Mouse (Mus musculus) forebrain, postnatal 0 days (tissue): Measurements from ENCODE around the gene Ppp1r9b. TPM values are rescaled to one million over a fixed set of nuclear protein-coding genes. Genes with fewer than 3 reads are reported as not detected.
A peak's percentile ranks its signal among the peaks of the same experiment; 100 is the strongest.

Experiments used
- ATAC-seq: fragments of 200-750 bp; cut with Nextera tagmentation; 2 replicates; pipeline ENCODE4 v1.8.0; 2017; ENCODE audit warnings: mild to moderate bottlenecking, moderate library complexity
- DNase-seq: peaks from one replicate; pipeline ENCODE4 v3.0.0-alpha.2; 2015
- H3K27ac ChIP-seq: fragments of 300-500 bp; sonication (generic); 2 replicates; pipeline ENCODE4 v1.5.1; 2014; ENCODE audit warnings: low read depth, mild to moderate bottlenecking, antibody characterized with exemption, low read length, moderate library complexity, mixed read lengths
- H3K27me3 ChIP-seq: fragments of 300-500 bp; sonication (generic); 2 replicates; pipeline ENCODE4 v1.6.1; 2014; ENCODE audit warnings: mild to moderate bottlenecking, low read length, mixed read lengths; ENCODE audit not compliant: insufficient read depth
- H3K36me3 ChIP-seq: fragments of 300-500 bp; sonication (generic); 2 replicates; pipeline ENCODE4 v1.6.1; 2014; ENCODE audit warnings: mild to moderate bottlenecking, moderate library complexity; ENCODE audit not compliant: insufficient read depth
- H3K4me1 ChIP-seq: fragments of 300-500 bp; sonication (generic); 2 replicates; pipeline ENCODE4 v1.6.1; 2014; ENCODE audit warnings: antibody characterized with exemption; ENCODE audit not compliant: insufficient read depth
- H3K4me2 ChIP-seq: fragments of 300-500 bp; sonication (generic); 2 replicates; pipeline ENCODE4 v1.6.1; 2014; ENCODE audit warnings: low read depth, mild to moderate bottlenecking, moderate library complexity
- H3K4me3 ChIP-seq: fragments of 300-500 bp; sonication (generic); 2 replicates; pipeline ENCODE4 v1.5.1; 2014; ENCODE audit warnings: low read depth, low read length, mixed read lengths
- H3K9ac ChIP-seq: fragments of 300-500 bp; sonication (generic); 2 replicates; pipeline ENCODE4 v1.6.1; 2014; ENCODE audit warnings: mild to moderate bottlenecking
- H3K9me3 ChIP-seq: fragments of 300-500 bp; sonication (generic); 2 replicates; pipeline ENCODE4 v1.6.1; 2016; ENCODE audit warnings: low read length
- CTCF ChIP-seq: sonication (generic); IDR thresholded peaks from 2 replicates; pipeline ENCODE4 v1.5.1; 2016; ENCODE audit warnings: antibody characterized with exemption, control low read depth, low read depth
- WGBS: fragments of 180-500 bp; shearing (Covaris S2); extraction: QIAGEN DNeasy Blood & Tissue Kit; methylation state at CpG from one replicate; pipeline ENCODE4 v1.1.7; 2014; 5-methylcytosine and 5-hydroxymethylcytosine counted together
- polyA plus RNA-seq: library from polyadenylated mRNA; unstranded; fragments of >200 nt; fragmentation: Nextera tagmentation; extraction: Ambion mirVana; gene quantifications from 2 replicates; pipeline ENCODE4 v1.2.1, GENCODE M21; 2015
- total RNA-seq: library from RNA; depleted of rRNA; stranded (reverse); fragments of >200 nt; gene quantifications from 2 replicates; pipeline ENCODE4 v1.2.3, GENCODE M21; 2014

The Ppp1r9b gene
- total and polyA plus RNA-seq, 2 experiments from 2014 or later: 22.3 to 202 TPM

DNA sequence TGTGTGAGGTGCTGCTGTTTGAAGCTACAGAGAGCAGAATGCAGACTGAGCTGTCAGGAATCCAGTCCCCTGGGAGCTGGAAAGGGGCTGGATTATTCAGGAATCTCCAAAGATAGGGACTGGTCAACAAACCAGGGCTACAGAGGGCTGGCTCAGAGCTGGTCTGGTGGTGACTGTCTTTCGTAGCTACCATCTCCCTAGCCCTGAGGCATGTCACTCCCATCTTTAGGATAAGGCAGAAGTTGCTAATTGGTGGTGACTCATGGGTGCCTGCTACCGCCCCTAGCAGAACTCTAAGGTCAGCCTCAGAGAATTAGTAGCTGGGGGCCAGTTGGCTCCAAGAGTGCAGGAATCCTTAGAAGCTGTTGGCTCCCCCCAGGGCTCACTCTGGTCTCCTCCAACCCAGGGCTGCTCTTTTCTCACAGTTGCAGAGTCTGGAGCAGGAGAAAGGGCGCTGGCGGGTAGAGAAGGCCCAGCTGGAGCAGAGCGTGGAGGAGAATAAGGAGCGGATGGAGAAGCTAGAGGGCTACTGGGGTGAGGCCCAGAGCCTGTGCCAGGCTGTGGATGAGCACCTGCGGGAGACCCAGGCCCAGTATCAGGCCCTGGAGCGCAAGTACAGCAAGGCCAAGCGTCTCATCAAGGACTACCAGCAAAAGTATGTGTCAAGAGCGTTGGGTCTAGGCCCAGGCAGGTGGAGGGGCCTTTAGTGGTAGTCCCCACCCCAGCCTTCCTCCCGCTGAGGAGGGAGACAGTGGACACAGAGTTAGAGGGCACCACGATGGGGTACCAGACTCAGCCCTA is 13.5 kb downstream of the Ppp1r9b start:
- no peaks in the 10 kb centered on the region for H3K9me3 ChIP-seq
- H3K36me3 ChIP-seq: peaks cover 61% of the 10 kb centered on the region
- WGBS: 80% methylated on average over 12 of the region's 12 CpGs
- no peak for ATAC-seq
- no peak overlapping the region for H3K4me2 ChIP-seq
- H3K27me3 ChIP-seq: no peaks in the 10 kb centered on the region
- no peak for DNase-seq
- H3K27ac ChIP-seq: no peak overlapping the region
- H3K4me1 ChIP-seq: peaks cover 20% of the 10 kb centered on the region
- TF ChIP-seq CTCF: no peak
- H3K4me3 ChIP-seq: no peak overlapping the region
- H3K9ac ChIP-seq: no peak overlapping the region

GRCm38 (mm10) chr11:95004937-95005198 is 14.0 kb downstream of the Ppp1r9b start:
- H3K27ac ChIP-seq: no peak overlapping the region
- peaks cover 20% of the 10 kb centered on the region for H3K4me1 ChIP-seq
- TF ChIP-seq CTCF: no peak
- peaks cover 57% of the 10 kb centered on the region for H3K36me3 ChIP-seq
- 46% methylated on average over 6 of the region's 6 CpGs for WGBS
- H3K27me3 ChIP-seq: no peaks in the 10 kb centered on the region
- no peak for ATAC-seq
- H3K4me2 ChIP-seq: no peak overlapping the region
- H3K9ac ChIP-seq: no peak overlapping the region
- H3K4me3 ChIP-seq: no peak overlapping the region
- no peaks in the 10 kb centered on the region for H3K9me3 ChIP-seq
- DNase-seq: no peak

GRCm38 (mm10) chr11:95006038-95006437 is 15.2 kb downstream of the Ppp1r9b start:
- DNase-seq: no peak
- Histone ChIP-seq H3K27ac (peak overlapping the region; percentile 80), H3K36me3 (peaks cover 46% of the 10 kb centered on the region), H3K9me3 (no peaks in the 10 kb centered on the region), H3K27me3 (no peaks in the 10 kb centered on the region), H3K4me3 (no peak overlapping the region; the same call in 1 of the 2 replicates), H3K4me1 (peaks cover 20% of the 10 kb centered on the region), H3K9ac (peak overlapping the region; percentile 44; the same call in 1 of the 2 replicates), H3K4me2 (peak overlapping the region; percentile 66)
- TF ChIP-seq CTCF: no peak
- 36% methylated on average over 4 of the region's 4 CpGs for WGBS
- ATAC-seq: no peak

DNA sequence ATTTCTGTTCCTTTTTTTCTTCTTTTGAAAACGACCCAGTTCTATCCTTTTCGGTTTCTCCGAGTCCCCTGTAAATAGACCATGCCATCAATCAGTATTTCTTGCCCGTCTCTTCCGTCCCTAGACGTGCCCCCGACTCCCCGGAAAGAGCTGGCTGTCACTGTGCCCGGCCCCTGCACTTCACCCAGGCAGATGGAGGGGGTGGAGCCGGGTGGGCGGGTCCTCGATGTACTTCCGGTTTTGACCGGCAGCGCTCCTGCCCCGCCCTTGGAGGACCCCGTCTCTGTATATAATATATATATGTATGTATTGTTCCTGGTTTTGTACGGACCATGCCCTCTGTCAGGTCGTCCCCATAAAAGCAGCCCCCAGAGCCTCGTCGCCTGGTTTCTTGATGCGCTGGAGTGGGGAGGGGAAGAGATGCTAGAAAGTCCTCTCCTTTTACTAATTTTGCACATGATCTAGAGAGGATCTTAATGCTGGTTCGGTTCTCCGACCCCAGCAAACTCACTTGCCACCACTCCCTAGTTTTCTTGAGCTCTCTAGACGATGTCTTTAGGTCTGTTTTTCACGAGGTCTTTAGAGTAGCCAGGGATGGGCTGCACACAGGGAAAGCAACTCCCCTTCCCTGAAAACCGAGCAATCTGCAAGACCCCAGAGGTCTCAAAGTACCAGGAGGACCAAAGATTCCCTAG is 15.8 kb downstream of the Ppp1r9b start:
- ATAC-seq (peak; percentile 38), DNase-seq (peak; percentile 80)
- peak; percentile 21; the same call in 1 of the 2 replicates for TF ChIP-seq CTCF
- peaks cover 24% of the 10 kb centered on the region for H3K4me1 ChIP-seq
- peaks cover 42% of the 10 kb centered on the region for H3K36me3 ChIP-seq
- WGBS: 2% methylated on average over 27 of the region's 27 CpGs
- H3K27me3 ChIP-seq: no peaks in the 10 kb centered on the region
- peak overlapping the region; percentile 80 for H3K27ac ChIP-seq
- peak overlapping the region; percentile 35 for H3K4me3 ChIP-seq
- H3K9me3 ChIP-seq: no peaks in the 10 kb centered on the region
- H3K4me2 ChIP-seq: peak overlapping the region; percentile 66
- peak overlapping the region; percentile 44 for H3K9ac ChIP-seq

- 83% methylated on average over 3 of the region's 3 CpGs for WGBS
- Histone ChIP-seq H3K9me3 (no peaks in the 10 kb centered on the region), H3K27ac (0 out of 2 replicates have a peak overlapping the region, but pooled peaks have one; percentile 80), H3K4me2 (peak overlapping the region; percentile 66; the same call in 1 of the 2 replicates), H3K9ac (no peak overlapping the region), H3K4me3 (no peak overlapping the region), H3K27me3 (no peaks in the 10 kb centered on the region), H3K4me1 (peaks cover 32% of the 10 kb centered on the region), H3K36me3 (peaks cover 34% of the 10 kb centered on the region)
- ATAC-seq (no peak), DNase-seq (no peak)
- TF ChIP-seq CTCF: no peak
These were observed 16.6 kb downstream of the Ppp1r9b start for GRCm38 (mm10) chr11:95007418-95007817.

DNA sequence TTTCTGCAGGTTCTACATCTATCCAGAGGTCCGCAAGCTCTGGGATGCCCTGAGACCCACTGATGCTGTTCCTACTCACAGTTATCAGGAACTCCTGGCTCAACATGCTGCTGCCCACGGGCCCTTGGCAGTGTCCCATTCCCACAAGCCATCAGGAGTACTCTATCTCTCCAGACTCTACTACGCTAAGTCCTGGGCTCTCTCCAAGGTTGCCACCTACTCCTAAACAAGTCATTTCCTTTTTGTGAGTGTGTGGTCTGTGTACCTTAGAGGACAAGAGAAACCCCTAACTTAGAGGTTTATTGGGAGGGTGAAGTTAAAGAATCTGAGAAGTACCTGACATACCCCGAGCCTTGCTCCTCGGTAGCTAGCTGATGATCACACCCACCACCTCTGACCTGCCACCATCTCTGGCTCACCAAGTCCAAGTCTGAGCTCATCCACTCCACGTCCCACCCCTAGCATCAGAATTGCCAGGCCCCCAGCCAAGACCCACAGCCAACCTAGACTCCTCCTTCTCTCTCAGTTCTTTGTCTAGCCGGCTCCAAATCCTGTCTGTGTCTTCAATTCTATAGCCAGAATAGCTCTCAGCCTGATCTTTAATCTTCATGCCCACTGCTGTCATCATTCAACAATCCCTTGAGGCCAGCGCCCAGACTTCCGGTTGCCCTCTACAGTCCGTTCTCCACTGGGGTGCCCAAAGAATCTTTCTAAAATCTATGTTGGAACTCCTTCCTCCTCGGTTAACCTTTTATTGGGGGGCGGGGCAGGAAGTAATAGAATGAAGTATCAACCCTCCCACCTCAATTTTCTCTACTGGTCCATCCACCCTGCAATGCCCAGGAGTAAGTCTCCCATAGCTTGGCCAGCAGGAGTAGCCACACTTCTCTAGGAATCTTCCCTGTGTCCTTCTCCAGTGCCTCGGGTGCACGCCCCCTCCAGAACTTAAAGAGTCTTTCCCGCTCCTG is 18.1 kb downstream of the Ppp1r9b start:
- Histone ChIP-seq H3K9ac (peak overlapping the region; percentile 98), H3K4me2 (peak overlapping the region; percentile 71), H3K27ac (peak overlapping the region; percentile 97), H3K4me1 (peaks cover 38% of the 10 kb centered on the region), H3K9me3 (no peaks in the 10 kb centered on the region), H3K36me3 (peaks cover 19% of the 10 kb centered on the region), H3K4me3 (peak overlapping the region; percentile 90), H3K27me3 (no peaks in the 10 kb centered on the region)
- no peak for TF ChIP-seq CTCF
- peak; percentile 73 for DNase-seq
- 26% methylated on average over 15 of the region's 15 CpGs for WGBS
- peak; percentile 13 for ATAC-seq
